Comparison of ENCODE assay signal across 28 mouse cellular contexts in genomic region chr3:109652860-109653631, GRCm38 (mm10).
DNase-seq lines count a peak whose midpoint lies in the region; ATAC-seq lines count a peak whose summit lies in the region.
"Had no signal": no experiment of that assay in that cellular context is flagged by ENCODE, and none has a peak within 500 bp of the region (broad histone marks: within the 10 kb centered on the region; RNA-seq: fewer than 3 reads in every experiment).

No protein-coding gene starts in this region.

- H3K9ac ChIP-seq in midbrain, embryonic 11.5 days (ENCODE audit: low read length), result no peak overlapping the region
- no peak overlapping the region for H3K9ac ChIP-seq in midbrain, embryonic 15.5 days
- no peak overlapping the region for H3K9ac ChIP-seq in hindbrain, embryonic 13.5 days
- no peak overlapping the region for H3K9ac ChIP-seq in midbrain, embryonic 14.5 days (replicated peaks; ENCODE audit: low read length)
- H3K9ac ChIP-seq: forebrain, embryonic 15.5 days; limb, embryonic 15.5 days; liver, embryonic 14.5 days; lung, embryonic 14.5 days; stomach, embryonic 15.5 days had no signal

- H3K4me1 ChIP-seq in midbrain, embryonic 11.5 days (ENCODE audit: control insufficient read depth, insufficient read depth, low read length), result no peaks in the 10 kb centered on the region
- H3K4me1 ChIP-seq in midbrain, embryonic 15.5 days, result no peaks in the 10 kb centered on the region
- H3K4me1 ChIP-seq in hindbrain, embryonic 10.5 days (replicated peaks), result no peaks in the 10 kb centered on the region
- H3K4me1 ChIP-seq in hindbrain, embryonic 13.5 days (replicated peaks), result no peaks in the 10 kb centered on the region
- no peaks in the 10 kb centered on the region for H3K4me1 ChIP-seq in midbrain, embryonic 14.5 days (ENCODE audit: control insufficient read depth, insufficient read depth, low read length)
- H3K4me1 ChIP-seq: forebrain, embryonic 15.5 days; limb, embryonic 15.5 days; stomach, embryonic 15.5 days had no signal

- WGBS in midbrain, embryonic 11.5 days, result 67% methylated on average over 12 of the region's 12 CpGs
- 48% methylated on average over 12 of the region's 12 CpGs for WGBS in midbrain, embryonic 15.5 days
- WGBS in hindbrain, embryonic 10.5 days, result 56% methylated on average over 12 of the region's 12 CpGs
- 48% methylated on average over 12 of the region's 12 CpGs for WGBS in hindbrain, embryonic 13.5 days
- WGBS in midbrain, embryonic 14.5 days, result 39% methylated on average over 12 of the region's 12 CpGs

- no peaks in the 10 kb centered on the region for H3K36me3 ChIP-seq in midbrain, embryonic 11.5 days (ENCODE audit: control insufficient read depth, insufficient read depth, low read length)
- no peaks in the 10 kb centered on the region for H3K36me3 ChIP-seq in midbrain, embryonic 15.5 days (replicated peaks)
- H3K36me3 ChIP-seq in hindbrain, embryonic 10.5 days, result no peaks in the 10 kb centered on the region
- H3K36me3 ChIP-seq in hindbrain, embryonic 13.5 days, result no peaks in the 10 kb centered on the region
- H3K36me3 ChIP-seq in midbrain, embryonic 14.5 days (ENCODE audit: control insufficient read depth, insufficient read depth, low read length), result no peaks in the 10 kb centered on the region
- H3K36me3 ChIP-seq: forebrain, embryonic 15.5 days; G1E; limb, embryonic 15.5 days; stomach, embryonic 15.5 days had no signal

- no peaks in the 10 kb centered on the region for H3K9me3 ChIP-seq in midbrain, embryonic 11.5 days (ENCODE audit: control insufficient read depth, low read length)
- H3K9me3 ChIP-seq in midbrain, embryonic 15.5 days, result no peaks in the 10 kb centered on the region
- no peaks in the 10 kb centered on the region for H3K9me3 ChIP-seq in hindbrain, embryonic 10.5 days
- no peaks in the 10 kb centered on the region for H3K9me3 ChIP-seq in hindbrain, embryonic 13.5 days
- H3K9me3 ChIP-seq in midbrain, embryonic 14.5 days (ENCODE audit: control insufficient read depth, low read length), result no peaks in the 10 kb centered on the region
- H3K9me3 ChIP-seq: forebrain, embryonic 15.5 days; limb, embryonic 15.5 days; stomach, embryonic 15.5 days had no signal

- no peaks in the 10 kb centered on the region for H3K27me3 ChIP-seq in midbrain, embryonic 11.5 days (ENCODE audit: control insufficient read depth, insufficient read depth, low read length)
- H3K27me3 ChIP-seq in midbrain, embryonic 15.5 days (replicated peaks), result no peaks in the 10 kb centered on the region
- H3K27me3 ChIP-seq in hindbrain, embryonic 10.5 days (ENCODE audit: insufficient read depth, poor library complexity, severe bottlenecking), result no peaks in the 10 kb centered on the region
- H3K27me3 ChIP-seq in hindbrain, embryonic 13.5 days, result no peaks in the 10 kb centered on the region
- no peaks in the 10 kb centered on the region for H3K27me3 ChIP-seq in midbrain, embryonic 14.5 days (ENCODE audit: control insufficient read depth, insufficient read depth, low read length)
- H3K27me3 ChIP-seq: CH12.LX; forebrain, embryonic 15.5 days; limb, embryonic 15.5 days; Patski; stomach, embryonic 15.5 days had no signal

- H3K4me3 ChIP-seq in midbrain, embryonic 11.5 days (ENCODE audit: low read depth, low read length), result no peak overlapping the region
- no peak overlapping the region for H3K4me3 ChIP-seq in midbrain, embryonic 15.5 days
- no peak overlapping the region for H3K4me3 ChIP-seq in hindbrain, embryonic 10.5 days
- no peak overlapping the region for H3K4me3 ChIP-seq in hindbrain, embryonic 13.5 days
- H3K4me3 ChIP-seq in midbrain, embryonic 14.5 days (replicated peaks; ENCODE audit: low read depth, low read length), result no peak overlapping the region
- H3K4me3 ChIP-seq: forebrain, embryonic 15.5 days; layer of hippocampus, adult 2 months; limb, embryonic 15.5 days; stomach, embryonic 15.5 days had no signal

- peak; percentile 75; the same call in 1 of the 2 replicates for ATAC-seq in midbrain, embryonic 11.5 days (ENCODE audit: low FRiP score)
- ATAC-seq in midbrain, embryonic 15.5 days (replicated peaks), result no peak; the same call in 1 of the 2 replicates
- peak; percentile 87 for ATAC-seq in hindbrain, embryonic 13.5 days (ENCODE audit: low FRiP score)
- peak; percentile 57; the same call in 1 of the 2 replicates for ATAC-seq in midbrain, embryonic 14.5 days (ENCODE audit: low FRiP score, low TSS enrichment)
- ATAC-seq: forebrain, embryonic 15.5 days; intestine, postnatal 0 days; Patski had no signal

- H3K27ac ChIP-seq in midbrain, embryonic 11.5 days (ENCODE audit: low read depth, low read length), result no peak overlapping the region
- no peak overlapping the region for H3K27ac ChIP-seq in midbrain, embryonic 15.5 days
- H3K27ac ChIP-seq in hindbrain, embryonic 10.5 days, result no peak overlapping the region
- H3K27ac ChIP-seq in hindbrain, embryonic 13.5 days, result no peak overlapping the region
- no peak overlapping the region for H3K27ac ChIP-seq in midbrain, embryonic 14.5 days (replicated peaks; ENCODE audit: low read depth, low read length)
- H3K27ac ChIP-seq: forebrain, embryonic 15.5 days; layer of hippocampus, adult 2 months; limb, embryonic 15.5 days; liver, embryonic 14.5 days; stomach, embryonic 15.5 days had no signal

- no peak for DNase-seq in midbrain, embryonic 11.5 days (ENCODE audit: low spot score, missing footprints)
- DNase-seq in hindbrain, embryonic 10.5 days (ENCODE audit: low spot score), result peak; percentile 5
- DNase-seq in midbrain, embryonic 14.5 days, result peak; percentile 47
- no peak for DNase-seq in layer of hippocampus, postnatal 14 days (ENCODE audit: low spot score in 2 of 2)
- DNase-seq in layer of hippocampus, adult 8-10 months (ENCODE audit: low spot score in 2 of 2), result no peak
- DNase-seq: adrenal gland, adult 2 months; B cell, adult 2 months; cerebellum, adult 18-20 months; cerebellum, postnatal 25 days; embryo, embryonic 11 days; gastrocnemius, postnatal 10 days; heart, adult 11 months; kidney, postnatal 25 days; lung, embryonic 14.5 days; retina, postnatal 1 day; thymus, postnatal 25 days had no signal

- no peak overlapping the region for H3K4me2 ChIP-seq in midbrain, embryonic 11.5 days
- H3K4me2 ChIP-seq in midbrain, embryonic 15.5 days, result no peak overlapping the region
- H3K4me2 ChIP-seq in hindbrain, embryonic 13.5 days, result no peak overlapping the region
- H3K4me2 ChIP-seq in midbrain, embryonic 14.5 days (ENCODE audit: low read length), result no peak overlapping the region
- H3K4me2 ChIP-seq: forebrain, embryonic 15.5 days; heart, embryonic 11.5 days; limb, embryonic 15.5 days; lung, embryonic 14.5 days; stomach, embryonic 15.5 days had no signal

Comparison
In these comparisons a context has a peak if more than half of its experiments do, and no peak if none do; other contexts are left out.
1. DNase-seq: peak in hindbrain, embryonic 10.5 days (single experiment) and midbrain, embryonic 14.5 days (single experiment); none in midbrain, embryonic 11.5 days (single experiment), layer of hippocampus, postnatal 14 days (0 of 2) and layer of hippocampus, adult 8-10 months (0 of 2).